Mouse (Mus musculus): Measurements from ENCODE around the gene Nrxn1.

DNA sequence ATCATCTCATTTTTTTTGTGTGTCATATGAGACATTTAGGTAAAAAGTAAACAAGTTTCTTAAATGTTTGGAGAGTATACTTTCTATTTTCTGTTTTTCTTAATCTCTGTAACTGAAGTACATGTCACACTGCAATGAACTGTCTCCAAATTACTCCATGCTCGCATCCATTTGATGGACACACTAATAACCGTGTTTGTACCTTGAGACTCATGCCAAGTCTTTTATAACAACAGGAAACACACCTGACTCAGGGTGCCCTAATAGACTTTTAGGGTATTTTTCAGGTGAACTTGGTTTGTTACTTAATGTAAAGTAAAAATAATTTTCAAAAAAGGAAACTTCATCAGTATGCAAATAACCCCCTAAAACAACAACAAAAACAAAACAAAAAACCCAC, 180.1 kb downstream of the Nrxn1 start:
- no peak for TF ChIP-seq HCFC1 (IDR thresholded peaks at IDR 0.05; ENCODE audit: borderline replicate concordance, insufficient read depth, low read length)
- no peak for TF ChIP-seq ZC3H11A (IDR thresholded peaks at IDR 0.05; ENCODE audit: borderline replicate concordance, low read depth, low read length)

Data from ES-E14 (cell line).